ENCODE assay signal across 1 mouse cellular context in genomic region chr2:144547559-144547958, GRCm38 (mm10).
TF ChIP-seq lines count a peak whose summit lies in the region.

No protein-coding gene starts in this region.

TF ChIP-seq in CH12.LX, 34 proteins besides CTCF, POLR2A, EP300 and RAD21 (continued from another document):
- TF ChIP-seq MEF2A (IDR thresholded peaks at IDR 0.05; ENCODE audit: borderline replicate concordance, low read depth, low read length) (no peak), ZMIZ1 (IDR thresholded peaks at IDR 0.05; ENCODE audit: low read depth, low read length) (no peak), MAX (IDR thresholded peaks at IDR 0.05; ENCODE audit: low read length) (0 out of 2 replicates have a peak, but pooled peaks have one; percentile 32), HCFC1 (IDR thresholded peaks at IDR 0.05; ENCODE audit: low read depth, low read length) (no peak)
